Mouse (Mus musculus): ENCODE data around the gene Lyg2. TPM values are rescaled to one million over a fixed set of nuclear protein-coding genes. Genes with fewer than 3 reads are reported as not detected.
A peak's percentile ranks its signal among the peaks of the same experiment; 100 is the strongest.

The Lyg2 gene
- polyA plus RNA-seq, 1 experiment from 2014 or later: not detected

DNA sequence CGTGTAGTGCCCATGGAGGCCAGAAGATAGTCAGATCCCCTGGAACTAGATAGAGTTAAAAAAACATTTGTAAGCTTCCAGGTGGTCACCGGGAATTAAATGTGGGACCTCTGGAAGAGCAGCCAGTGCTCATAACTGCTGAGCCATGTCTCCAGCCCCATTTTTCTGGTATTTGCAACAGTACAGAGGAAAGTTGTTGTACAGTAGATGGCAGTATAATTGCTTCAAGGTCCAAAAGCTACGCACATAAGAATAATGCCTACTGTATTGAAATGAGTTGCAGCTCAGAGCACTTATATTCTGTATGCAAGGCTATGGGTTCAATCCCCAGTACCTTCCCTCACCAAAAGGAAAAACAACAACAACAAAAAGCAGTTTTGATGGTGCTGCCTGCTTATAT, 24.9 kb downstream of the Lyg2 start:
- Histone ChIP-seq H3K36me3 (ENCODE audit: control insufficient read depth, insufficient read depth, low read length) (peaks cover 23% of the 10 kb centered on the region), H3K4me3 (ENCODE audit: low read length) (peak overlapping the region; percentile 68), H3K4me2 (replicated peaks; ENCODE audit: low read depth, low read length) (peak overlapping the region; percentile 87), H3K9ac (ENCODE audit: low read depth, low read length) (peak overlapping the region; percentile 69; the same call in 1 of the 2 replicates), H3K9me3 (ENCODE audit: control insufficient read depth, low read length) (no peaks in the 10 kb centered on the region), H3K27me3 (ENCODE audit: control insufficient read depth, insufficient read depth, low read length) (no peaks in the 10 kb centered on the region), H3K4me1 (ENCODE audit: control insufficient read depth, insufficient read depth, low read length) (peaks cover 11% of the 10 kb centered on the region), H3K27ac (ENCODE audit: low read depth, low read length) (no peak overlapping the region)
- no peak; the same call in 1 of the 2 replicates for ATAC-seq (ENCODE audit: low FRiP score, low TSS enrichment)
- WGBS: 71% methylated on average over 3 of the region's 3 CpGs

DNA sequence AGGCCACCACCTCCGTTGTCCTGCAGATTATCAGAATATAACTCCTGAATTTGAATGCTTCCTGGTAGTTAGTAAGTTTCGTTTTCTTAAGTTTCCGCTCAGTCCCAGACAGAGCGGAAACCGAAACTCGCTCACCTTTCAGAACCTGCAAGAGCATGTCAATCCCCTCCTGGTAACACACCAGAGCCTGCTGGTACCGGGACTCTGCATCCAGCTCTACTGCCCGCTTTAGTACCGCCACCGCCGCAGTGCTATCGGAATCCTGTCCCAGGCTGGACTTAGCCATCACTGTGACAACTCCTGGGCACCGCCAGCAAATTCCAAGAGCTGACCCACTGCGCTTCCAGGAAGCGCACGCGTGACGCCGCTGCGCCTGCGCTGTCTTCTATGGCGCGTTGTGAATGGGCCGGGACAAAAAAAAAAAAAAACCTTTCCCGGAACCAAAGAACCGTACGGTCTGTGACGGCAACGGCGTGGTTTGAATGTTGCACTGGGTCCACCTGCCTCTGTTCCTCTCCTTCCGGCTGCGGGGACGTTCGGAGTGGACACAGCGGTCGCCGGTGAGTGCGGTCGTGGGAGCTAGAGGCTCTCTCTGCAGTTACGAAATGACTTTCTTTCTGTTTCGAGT, 26.2 kb downstream of the Lyg2 start, which contains the start of the genes Mitd1 and Mrpl30:
Gene Mitd1 (minus strand): TSS at position 387 of the 628 bp plus-strand sequence.
Gene Mrpl30 (plus strand): TSS at position 453 of the 628 bp plus-strand sequence.
- peaks cover 11% of the 10 kb centered on the region for H3K4me1 ChIP-seq (ENCODE audit: control insufficient read depth, insufficient read depth, low read length)
- under 1% methylated on average over 41 of the region's 41 CpGs for WGBS
- peak within 1 kb of the TSS; percentile 68 for H3K4me3 ChIP-seq (ENCODE audit: low read length)
- ATAC-seq (ENCODE audit: low FRiP score, low TSS enrichment): peak; percentile 91
- no peaks in the 10 kb centered on the region for H3K27me3 ChIP-seq (ENCODE audit: control insufficient read depth, insufficient read depth, low read length)
- peak within 1 kb of the TSS; percentile 63; the same call in 1 of the 2 replicates for H3K27ac ChIP-seq (ENCODE audit: low read depth, low read length)
- peak within 1 kb of the TSS; percentile 87 for H3K4me2 ChIP-seq (replicated peaks; ENCODE audit: low read depth, low read length)
- H3K36me3 ChIP-seq (ENCODE audit: control insufficient read depth, insufficient read depth, low read length): peaks cover 12% of the 10 kb centered on the region
- H3K9ac ChIP-seq (ENCODE audit: low read depth, low read length): peak within 1 kb of the TSS; percentile 69
- H3K9me3 ChIP-seq (ENCODE audit: control insufficient read depth, low read length): no peaks in the 10 kb centered on the region

DNA sequence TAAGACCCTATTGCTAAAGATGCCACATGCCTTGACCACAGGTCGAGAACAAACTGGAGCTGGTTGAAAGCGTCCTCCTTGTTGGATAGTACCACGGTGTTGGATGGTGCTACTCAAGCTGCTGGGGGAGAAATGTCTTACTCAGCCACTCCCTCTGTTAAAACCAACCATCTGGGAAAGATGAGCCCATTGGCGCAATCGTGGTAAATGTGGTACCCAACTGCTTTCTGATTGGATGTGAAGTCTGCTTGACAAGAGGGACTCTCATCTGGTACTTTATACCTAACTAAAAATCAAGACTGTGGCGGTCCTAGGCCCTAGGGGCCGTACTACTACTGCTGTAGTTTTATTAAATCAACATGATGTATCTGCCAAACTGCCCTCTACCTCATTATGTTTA, 27.1 kb downstream of the Lyg2 start:
- Histone ChIP-seq H3K9me3 (ENCODE audit: control insufficient read depth, low read length) (no peaks in the 10 kb centered on the region), H3K4me3 (ENCODE audit: low read length) (peak overlapping the region; percentile 68), H3K27ac (ENCODE audit: low read depth, low read length) (no peak overlapping the region), H3K4me2 (replicated peaks; ENCODE audit: low read depth, low read length) (peak overlapping the region; percentile 87), H3K36me3 (ENCODE audit: control insufficient read depth, insufficient read depth, low read length) (peaks cover 5% of the 10 kb centered on the region), H3K9ac (ENCODE audit: low read depth, low read length) (peak overlapping the region; percentile 69; the same call in 1 of the 2 replicates), H3K4me1 (ENCODE audit: control insufficient read depth, insufficient read depth, low read length) (peaks cover 11% of the 10 kb centered on the region), H3K27me3 (ENCODE audit: control insufficient read depth, insufficient read depth, low read length) (no peaks in the 10 kb centered on the region)
- 78% methylated on average over 7 of the region's 7 CpGs for WGBS
- ATAC-seq (ENCODE audit: low FRiP score, low TSS enrichment): no peak

DNA sequence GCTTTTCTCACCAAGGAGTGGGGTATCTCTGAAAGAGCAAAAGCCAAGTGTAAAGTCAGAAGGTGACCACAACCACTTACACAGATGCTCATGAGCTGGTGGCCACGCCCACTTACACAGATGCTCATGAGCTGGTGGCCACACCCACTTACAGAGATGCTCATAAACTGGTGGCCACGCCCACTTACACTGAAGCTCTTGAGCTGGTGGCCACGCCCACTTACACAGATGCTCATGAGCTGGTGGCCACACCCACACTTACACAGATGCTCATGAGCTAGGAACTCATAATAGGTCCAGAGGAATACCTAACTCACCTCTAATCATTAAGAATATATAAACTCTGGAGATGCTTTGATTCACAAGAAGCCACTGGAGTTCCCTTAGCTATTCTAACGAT, 31.8 kb downstream of the Lyg2 start:
- WGBS: 81% methylated on average over 4 of the region's 4 CpGs
- H3K36me3 ChIP-seq (ENCODE audit: control insufficient read depth, insufficient read depth, low read length): peaks cover 29% of the 10 kb centered on the region
- no peak overlapping the region for H3K4me3 ChIP-seq (ENCODE audit: low read length)
- ATAC-seq (ENCODE audit: low FRiP score, low TSS enrichment): no peak
- H3K4me2 ChIP-seq (replicated peaks; ENCODE audit: low read depth, low read length): no peak overlapping the region
- no peaks in the 10 kb centered on the region for H3K27me3 ChIP-seq (ENCODE audit: control insufficient read depth, insufficient read depth, low read length)
- no peak overlapping the region for H3K9ac ChIP-seq (ENCODE audit: low read depth, low read length)
- H3K4me1 ChIP-seq (ENCODE audit: control insufficient read depth, insufficient read depth, low read length): peaks cover 4% of the 10 kb centered on the region; the same call in 1 of the 2 replicates
- H3K9me3 ChIP-seq (ENCODE audit: control insufficient read depth, low read length): no peaks in the 10 kb centered on the region
- no peak overlapping the region for H3K27ac ChIP-seq (ENCODE audit: low read depth, low read length)

DNA sequence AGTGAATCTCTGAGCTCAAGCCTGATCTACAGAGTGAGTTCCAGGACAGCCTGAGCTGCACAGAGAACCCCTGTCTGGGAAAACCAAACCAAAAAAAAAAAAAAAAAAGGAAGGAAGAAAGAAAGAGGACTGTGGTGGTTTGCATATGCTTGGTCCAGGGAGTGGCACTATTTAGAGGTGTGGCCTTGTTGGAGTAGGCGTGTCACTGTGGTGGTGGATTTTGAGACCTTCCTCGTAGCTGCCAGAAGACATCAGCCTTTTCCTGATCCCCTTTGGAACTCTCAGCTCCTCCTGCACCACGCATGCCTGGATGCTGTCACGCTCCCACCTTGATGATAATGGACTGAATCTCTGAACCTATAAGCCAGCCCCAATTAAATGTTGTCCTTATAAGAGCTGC, 32.9 kb downstream of the Lyg2 start:
- Histone ChIP-seq H3K4me3 (ENCODE audit: low read length) (no peak overlapping the region), H3K27ac (ENCODE audit: low read depth, low read length) (no peak overlapping the region), H3K27me3 (ENCODE audit: control insufficient read depth, insufficient read depth, low read length) (no peaks in the 10 kb centered on the region), H3K36me3 (ENCODE audit: control insufficient read depth, insufficient read depth, low read length) (peaks cover 39% of the 10 kb centered on the region), H3K9me3 (ENCODE audit: control insufficient read depth, low read length) (no peaks in the 10 kb centered on the region), H3K4me1 (ENCODE audit: control insufficient read depth, insufficient read depth, low read length) (no peaks in the 10 kb centered on the region), H3K9ac (ENCODE audit: low read depth, low read length) (no peak overlapping the region), H3K4me2 (replicated peaks; ENCODE audit: low read depth, low read length) (no peak overlapping the region)
- 91% methylated on average over 4 of the region's 4 CpGs for WGBS
- ATAC-seq (ENCODE audit: low FRiP score, low TSS enrichment): no peak

DNA sequence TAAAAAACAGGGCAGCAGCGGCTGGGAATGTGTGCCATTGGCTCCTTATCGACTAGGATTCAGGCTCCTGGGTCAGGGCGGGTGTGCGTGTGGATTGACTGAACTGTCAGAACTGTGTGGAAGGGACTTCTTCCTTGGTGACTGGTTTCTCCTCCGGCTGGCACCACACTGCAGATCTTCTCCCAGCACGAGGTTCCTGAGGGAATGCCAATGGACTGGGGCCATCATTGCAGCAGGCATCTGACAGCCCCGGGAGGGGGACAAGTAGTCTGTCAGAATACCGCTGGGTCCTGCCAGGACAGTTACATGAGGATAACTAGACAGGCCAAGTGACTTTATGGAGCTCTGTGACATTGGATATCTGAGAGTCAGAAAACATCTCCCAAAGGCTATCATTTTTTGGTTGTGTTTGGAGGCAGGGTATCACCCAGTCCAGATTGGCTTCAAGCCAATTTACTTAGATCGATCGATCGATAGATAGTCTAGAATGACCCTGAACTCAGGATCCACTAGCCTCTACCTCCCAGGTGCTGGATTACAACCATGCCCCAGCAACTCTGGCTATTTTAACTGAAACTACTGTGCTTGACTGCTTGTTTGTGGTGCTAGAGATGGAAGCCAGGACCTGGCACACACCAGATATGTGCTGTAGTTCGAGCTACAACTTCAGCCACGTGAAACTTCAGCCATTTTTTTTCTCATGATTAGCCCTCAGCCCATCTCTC, 38.4 kb downstream of the Lyg2 start:
- Histone ChIP-seq H3K4me2 (replicated peaks; ENCODE audit: low read depth, low read length) (no peak overlapping the region), H3K36me3 (ENCODE audit: control insufficient read depth, insufficient read depth, low read length) (peaks cover 63% of the 10 kb centered on the region), H3K27ac (ENCODE audit: low read depth, low read length) (no peak overlapping the region), H3K4me1 (ENCODE audit: control insufficient read depth, insufficient read depth, low read length) (0 out of 2 replicates have a peak, but pooled peaks cover 3% of the 10 kb centered on the region), H3K27me3 (ENCODE audit: control insufficient read depth, insufficient read depth, low read length) (no peaks in the 10 kb centered on the region), H3K9me3 (ENCODE audit: control insufficient read depth, low read length) (peaks cover 8% of the 10 kb centered on the region; the same call in 1 of the 2 replicates), H3K4me3 (ENCODE audit: low read length) (no peak overlapping the region), H3K9ac (ENCODE audit: low read depth, low read length) (no peak overlapping the region)
- WGBS: 94% methylated on average over 13 of the region's 13 CpGs
- no peak for ATAC-seq (ENCODE audit: low FRiP score, low TSS enrichment)

DNA sequence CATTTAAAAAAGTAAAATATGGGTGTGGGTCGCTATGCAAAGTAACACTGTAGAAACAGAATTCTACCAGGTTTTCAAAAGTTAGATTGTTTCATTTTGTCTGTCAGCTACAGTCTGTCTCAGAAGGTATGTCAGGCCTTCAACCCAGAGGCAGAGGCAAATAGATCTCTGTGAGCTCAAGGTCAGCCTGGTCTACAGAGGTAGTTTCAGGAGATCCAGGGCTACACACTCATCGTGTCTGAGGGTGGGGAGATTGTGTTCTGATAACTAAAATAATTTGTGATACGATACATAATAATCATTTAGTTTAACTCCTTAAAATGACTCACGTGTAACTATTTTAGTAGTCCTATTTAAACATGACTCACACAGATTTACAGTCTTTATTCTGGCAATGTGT, 43.1 kb downstream of the Lyg2 start:
- H3K27me3 ChIP-seq (ENCODE audit: control insufficient read depth, insufficient read depth, low read length): no peaks in the 10 kb centered on the region
- H3K9me3 ChIP-seq (ENCODE audit: control insufficient read depth, low read length): peaks cover 8% of the 10 kb centered on the region; the same call in 1 of the 2 replicates
- H3K9ac ChIP-seq (ENCODE audit: low read depth, low read length): no peak overlapping the region
- no peak for ATAC-seq (ENCODE audit: low FRiP score, low TSS enrichment)
- 82% methylated on average over 4 of the region's 4 CpGs for WGBS
- no peak overlapping the region for H3K27ac ChIP-seq (ENCODE audit: low read depth, low read length)
- H3K4me1 ChIP-seq (ENCODE audit: control insufficient read depth, insufficient read depth, low read length): 0 out of 2 replicates have a peak, but pooled peaks cover 6% of the 10 kb centered on the region
- peak overlapping the region; percentile 54 for H3K4me2 ChIP-seq (replicated peaks; ENCODE audit: low read depth, low read length)
- H3K36me3 ChIP-seq (ENCODE audit: control insufficient read depth, insufficient read depth, low read length): peaks cover 29% of the 10 kb centered on the region
- peak overlapping the region; percentile 57 for H3K4me3 ChIP-seq (ENCODE audit: low read length)

DNA sequence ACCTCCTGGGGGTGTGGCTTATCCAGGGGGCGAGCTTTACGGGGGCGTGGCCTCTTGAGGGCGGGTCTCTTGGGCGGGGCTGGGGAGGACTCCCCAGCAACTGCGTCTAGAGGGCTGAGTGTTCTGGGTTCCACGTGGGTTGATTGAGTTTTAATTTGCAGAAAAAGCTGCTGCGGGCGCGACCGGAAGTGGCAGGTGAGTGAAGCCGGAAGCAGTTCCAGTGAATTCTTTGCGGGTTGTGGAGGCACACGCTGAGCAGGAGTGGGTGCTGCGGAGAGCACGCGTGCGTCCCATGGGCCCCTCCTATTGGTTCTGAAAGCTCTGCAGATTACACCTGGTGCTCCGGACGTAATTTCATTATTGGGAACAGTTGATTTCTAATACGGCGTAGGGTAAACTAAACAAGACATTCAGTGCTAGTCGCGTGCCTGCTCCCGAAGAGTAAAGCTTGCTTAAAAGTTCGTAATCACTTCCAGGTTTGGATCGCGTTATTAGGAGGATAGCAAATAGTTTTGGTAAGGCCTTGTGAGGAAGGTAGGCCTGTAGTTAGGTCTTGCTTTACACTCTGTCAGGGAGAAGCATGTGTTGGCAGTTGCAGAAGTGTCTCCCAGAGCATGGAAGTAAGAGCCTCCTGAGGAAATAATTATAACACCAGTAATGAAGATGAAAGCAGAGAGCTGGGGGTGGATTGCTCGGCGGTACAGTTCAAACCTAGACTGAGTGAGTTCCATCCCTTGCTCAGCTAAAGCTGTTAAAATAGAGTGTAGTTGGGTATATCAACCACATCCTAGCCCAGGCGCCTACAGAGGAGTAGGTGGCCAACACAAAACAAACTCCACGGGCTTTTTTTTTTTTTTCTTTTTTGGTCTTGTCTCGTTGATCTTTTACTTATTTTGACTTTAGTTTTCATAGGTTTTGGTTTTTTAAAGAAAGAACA, 43.9 kb downstream of the Lyg2 start:
- H3K4me2 ChIP-seq (replicated peaks; ENCODE audit: low read depth, low read length): peak overlapping the region; percentile 54
- WGBS: 5% methylated on average over 33 of the region's 33 CpGs
- H3K4me1 ChIP-seq (ENCODE audit: control insufficient read depth, insufficient read depth, low read length): 0 out of 2 replicates have a peak, but pooled peaks cover 6% of the 10 kb centered on the region
- H3K4me3 ChIP-seq (ENCODE audit: low read length): peak overlapping the region; percentile 57
- peak overlapping the region; percentile 62 for H3K27ac ChIP-seq (ENCODE audit: low read depth, low read length)
- peaks cover 22% of the 10 kb centered on the region; the same call in 1 of the 2 replicates for H3K36me3 ChIP-seq (ENCODE audit: control insufficient read depth, insufficient read depth, low read length)
- H3K27me3 ChIP-seq (ENCODE audit: control insufficient read depth, insufficient read depth, low read length): no peaks in the 10 kb centered on the region; the same call in 1 of the 2 replicates
- peak overlapping the region; percentile 51 for H3K9ac ChIP-seq (ENCODE audit: low read depth, low read length)
- H3K9me3 ChIP-seq (ENCODE audit: control insufficient read depth, low read length): peaks cover 8% of the 10 kb centered on the region; the same call in 1 of the 2 replicates
- ATAC-seq (ENCODE audit: low FRiP score, low TSS enrichment): peak; percentile 92

All from kidney, embryonic 14.5 days (tissue).